Mouse (Mus musculus) liver, embryonic 14.5 days (tissue): ENCODE results near the gene Kdm4c. TPM values are rescaled to one million over a fixed set of nuclear protein-coding genes. Genes with fewer than 3 reads are reported as not detected.

Experiments
- ATAC-seq: fragments of 200-750 bp; cut with Nextera tagmentation; 2 replicates; pipeline ENCODE4 v1.8.0; 2017; ENCODE audit warnings: moderate number of reproducible peaks, mild to moderate bottlenecking, moderate library complexity; ENCODE audit not compliant: insufficient read depth
- DNase-seq, 3 experiments: peaks; one replicate each; pipeline ENCODE4 v3.0.0-alpha.2; 2012 to 2013; ENCODE audit warnings: low read depth in 3 of 3, low spot score in 3 of 3
- H3K27ac ChIP-seq: fragments of 300-500 bp; sonication (generic); 2 replicates; pipeline ENCODE4 v1.5.1; 2014; ENCODE audit warnings: moderate library complexity, mild to moderate bottlenecking, control low read depth, inconsistent platforms
- H3K27me3 ChIP-seq: fragments of 300-500 bp; sonication (generic); 2 replicates; pipeline ENCODE4 v1.6.1; 2014; ENCODE audit warnings: mild to moderate bottlenecking, low read length, moderate library complexity; ENCODE audit not compliant: control insufficient read depth, insufficient read depth
- H3K36me3 ChIP-seq: fragments of 300-500 bp; sonication (generic); replicated peaks from 2 replicates; pipeline ENCODE4 v1.6.1; 2014; ENCODE audit warnings: low read depth; ENCODE audit not compliant: control insufficient read depth, insufficient read depth
- H3K4me1 ChIP-seq, 2 experiments: fragments of 200-500 bp in 1 of 2; fragments of 300-500 bp in 1 of 2; sonication (generic) in 1 of 2; replicated peaks; 2 replicates each; pipeline ENCODE4 v1.6.1; 2012 to 2014; ENCODE audit warnings: antibody characterized with exemption in 1 of 2, inconsistent platforms in 1 of 2, low read length in 1 of 2; ENCODE audit not compliant: control insufficient read depth in 2 of 2, insufficient read depth in 2 of 2
- H3K4me2 ChIP-seq: fragments of 300-500 bp; sonication (generic); 2 replicates; pipeline ENCODE4 v1.6.1; 2014; ENCODE audit warnings: low read depth, mild to moderate bottlenecking, control low read depth, moderate library complexity
- H3K4me3 ChIP-seq, 2 experiments: fragments of 200-500 bp in 1 of 2; fragments of 300-500 bp in 1 of 2; sonication (generic) in 1 of 2; 2 replicates each; pipeline ENCODE4 v1.5.1; 2012 to 2014; ENCODE audit warnings: low read depth in 2 of 2, low read length in 2 of 2, mild to moderate bottlenecking in 2 of 2, control low read depth in 1 of 2, inconsistent platforms in 1 of 2, moderate library complexity in 1 of 2; ENCODE audit not compliant: insufficient read depth in 1 of 2
- H3K9ac ChIP-seq: fragments of 300-500 bp; sonication (generic); replicated peaks from 2 replicates; pipeline ENCODE4 v1.6.1; 2014; ENCODE audit warnings: mild to moderate bottlenecking, control low read depth, moderate library complexity
- H3K9me3 ChIP-seq: fragments of 300-500 bp; sonication (generic); 2 replicates; pipeline ENCODE4 v1.6.1; 2016; ENCODE audit warnings: low read length, mixed read lengths; ENCODE audit not compliant: control insufficient read depth
- CTCF ChIP-seq: IDR thresholded peaks from 2 replicates; pipeline ENCODE4 v1.5.1; 2016; ENCODE audit warnings: antibody characterized with exemption, low read depth, control low read depth
- EP300 ChIP-seq: IDR thresholded peaks from 2 replicates; pipeline ENCODE4 v1.6.1; 2016; ENCODE audit warnings: antibody characterized with exemption, low read depth
- WGBS: fragments of 180-500 bp; shearing (Covaris S2); extraction: QIAGEN DNeasy Blood & Tissue Kit; methylation state at CpG from one replicate; pipeline ENCODE4 v1.1.7; 2014; ENCODE audit not compliant: insufficient replicate concordance; 5-methylcytosine and 5-hydroxymethylcytosine counted together
- polyA plus RNA-seq, 2 experiments: library from polyadenylated mRNA; depleted of rRNA in 1 of 2; stranded (reverse) in 1 of 2; unstranded in 1 of 2; fragments of >200 nt; fragmentation: Nextera tagmentation in 1 of 2; extraction: Ambion mirVana in 1 of 2; gene quantifications; 2 replicates each; pipeline versions ENCODE4 v1.2.1 to v1.2.3; 2012 to 2014

Kdm4c gene
- polyA plus RNA-seq, 2 experiments, result 2.1 to 4.1 TPM

DNA sequence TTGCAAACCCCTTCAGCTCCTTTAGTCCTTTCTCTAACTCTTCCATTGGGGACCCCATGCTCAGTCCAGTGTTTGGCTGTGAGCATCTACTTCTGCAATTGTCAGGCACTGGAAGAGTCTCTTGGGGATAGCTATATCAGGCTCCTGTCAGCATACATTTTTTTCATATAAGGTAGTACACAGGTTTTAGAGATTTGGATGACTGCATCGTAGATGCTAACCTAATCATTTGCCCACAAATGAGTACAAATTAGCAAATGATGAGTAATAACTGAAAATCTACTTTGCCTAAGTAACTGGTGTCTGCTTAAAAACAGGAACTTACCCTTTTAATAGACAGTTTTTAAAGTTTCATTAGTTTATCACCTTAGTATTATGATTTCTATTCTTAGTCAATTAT lies 77.0 kb downstream of the Kdm4c start:
- TF ChIP-seq CTCF (no peak), EP300 (no peak)
- 71% methylated on average over 1 of the region's 1 CpGs for WGBS
- H3K36me3 ChIP-seq, result no peaks in the 10 kb centered on the region
- ATAC-seq (no peak), DNase-seq (no peak)
- H3K9ac ChIP-seq, result no peak overlapping the region
- H3K9me3 ChIP-seq, result no peaks in the 10 kb centered on the region
- H3K27me3 ChIP-seq, result no peaks in the 10 kb centered on the region
- H3K4me1 ChIP-seq, result no peaks in the 10 kb centered on the region
- no peak overlapping the region for H3K4me2 ChIP-seq
- no peak overlapping the region for H3K4me3 ChIP-seq
- H3K27ac ChIP-seq, result no peak overlapping the region

DNA sequence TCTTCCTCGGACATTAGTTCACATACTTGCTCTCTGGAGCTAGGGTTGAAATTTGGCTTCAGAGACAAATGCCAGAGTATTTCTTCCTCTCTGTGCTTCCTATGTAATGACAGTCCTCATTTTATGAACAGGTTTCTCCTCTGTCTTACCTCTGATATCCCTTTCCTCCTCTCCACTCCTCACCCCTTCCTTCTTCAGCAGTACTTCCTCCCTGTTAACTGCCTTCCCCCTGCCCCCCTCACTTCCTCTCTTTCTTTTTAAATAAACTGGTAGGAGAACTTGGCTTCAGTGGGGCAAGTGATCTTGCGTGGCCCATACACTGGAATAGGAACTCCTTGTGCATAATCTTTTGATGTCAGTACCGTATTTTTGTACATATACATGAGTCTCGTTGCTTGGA lies 115.2 kb downstream of the Kdm4c start:
- Histone ChIP-seq H3K4me2 (no peak overlapping the region), H3K9me3 (no peaks in the 10 kb centered on the region), H3K9ac (no peak overlapping the region), H3K27me3 (no peaks in the 10 kb centered on the region), H3K4me3 (no peak overlapping the region), H3K27ac (no peak overlapping the region), H3K4me1 (no peaks in the 10 kb centered on the region), H3K36me3 (no peaks in the 10 kb centered on the region)
- no peak for DNase-seq
- ATAC-seq, result no peak
- WGBS, result 62% methylated on average over 4 of the region's 4 CpGs
- no peak for TF ChIP-seq EP300
- no peak for TF ChIP-seq CTCF

DNA sequence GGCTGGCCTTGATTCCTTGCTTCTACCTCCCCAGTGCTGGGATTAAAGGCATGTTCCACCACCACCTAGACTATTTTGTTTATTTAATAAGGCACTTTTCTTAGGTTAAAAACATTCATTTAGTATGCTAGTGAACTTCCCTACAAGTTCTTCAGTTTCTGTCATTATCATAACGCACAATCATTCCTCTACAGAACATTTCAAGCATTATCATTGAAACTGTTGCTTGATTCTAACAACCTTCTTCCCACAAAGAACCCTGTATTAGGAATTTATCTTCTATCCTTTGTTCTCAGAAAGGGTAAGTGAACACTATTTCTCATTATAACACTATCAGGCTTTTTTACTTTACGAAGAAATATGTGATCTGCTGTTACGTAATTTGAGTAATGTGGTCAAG lies 118.0 kb downstream of the Kdm4c start:
- no peaks in the 10 kb centered on the region for H3K27me3 ChIP-seq
- H3K27ac ChIP-seq, result no peak overlapping the region
- no peak overlapping the region for H3K9ac ChIP-seq
- no peak for ATAC-seq
- no peak for DNase-seq
- WGBS, result 81% methylated on average over 3 of the region's 3 CpGs
- TF ChIP-seq CTCF, result no peak
- TF ChIP-seq EP300, result no peak
- no peaks in the 10 kb centered on the region for H3K36me3 ChIP-seq
- H3K9me3 ChIP-seq, result no peaks in the 10 kb centered on the region
- H3K4me2 ChIP-seq, result no peak overlapping the region
- no peak overlapping the region for H3K4me3 ChIP-seq
- no peaks in the 10 kb centered on the region for H3K4me1 ChIP-seq

DNA sequence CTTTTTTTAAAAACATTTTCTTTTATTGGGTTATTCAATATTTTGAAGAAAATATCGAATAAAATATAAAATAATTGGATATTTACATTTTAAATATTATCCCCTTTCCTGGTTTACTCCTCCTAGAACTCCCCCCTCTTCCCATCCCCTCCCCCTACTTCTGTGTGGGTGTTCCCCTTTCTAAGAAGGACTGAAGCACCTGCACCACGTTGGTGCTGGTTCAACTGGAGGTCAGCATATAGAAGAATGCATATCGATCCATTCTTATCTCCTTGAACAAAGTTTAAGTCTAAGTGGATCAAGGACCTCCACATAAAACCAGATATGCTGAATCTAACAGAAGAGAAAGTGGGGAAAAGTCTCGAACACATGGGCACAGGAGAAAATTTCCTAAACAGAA lies 144.3 kb downstream of the Kdm4c start:
- ATAC-seq, result no peak
- 64% methylated on average over 4 of the region's 4 CpGs for WGBS

DNA sequence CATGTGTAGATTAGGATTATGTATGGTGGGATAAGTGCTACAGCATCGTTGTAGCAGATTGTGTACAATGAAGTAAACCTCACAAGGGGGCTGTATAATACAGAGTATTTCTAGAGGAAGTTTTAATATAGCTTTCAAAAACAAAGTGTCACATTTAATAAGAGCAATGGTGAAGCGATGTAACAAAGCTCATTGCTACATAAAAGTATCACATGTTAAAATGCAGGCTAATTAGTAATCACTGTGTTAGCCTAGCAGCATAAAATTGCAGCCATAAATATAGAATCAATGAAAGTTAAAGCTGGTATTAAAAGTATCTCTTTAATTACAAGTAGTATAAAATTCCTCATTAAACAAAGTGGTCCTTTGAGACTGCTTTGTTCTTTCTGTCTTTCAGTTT lies 150.9 kb downstream of the Kdm4c start:
- Histone ChIP-seq H3K9ac (no peak overlapping the region), H3K27ac (no peak overlapping the region), H3K4me2 (no peak overlapping the region), H3K27me3 (no peaks in the 10 kb centered on the region), H3K9me3 (no peaks in the 10 kb centered on the region), H3K36me3 (no peaks in the 10 kb centered on the region), H3K4me1 (no peaks in the 10 kb centered on the region), H3K4me3 (no peak overlapping the region)
- DNase-seq (no peak), ATAC-seq (no peak)
- 81% methylated on average over 2 of the region's 2 CpGs for WGBS
- TF ChIP-seq CTCF, result no peak
- TF ChIP-seq EP300, result no peak

More for the DNA sequence above, 144.3 kb downstream of the Kdm4c start:
- Histone ChIP-seq H3K27me3 (no peaks in the 10 kb centered on the region), H3K4me2 (no peak overlapping the region), H3K36me3 (no peaks in the 10 kb centered on the region), H3K27ac (no peak overlapping the region), H3K9me3 (no peaks in the 10 kb centered on the region), H3K9ac (no peak overlapping the region), H3K4me3 (no peak overlapping the region), H3K4me1 (no peaks in the 10 kb centered on the region)
- TF ChIP-seq CTCF, result no peak
- no peak for DNase-seq
